Mouse (Mus musculus) testis, adult 2 months (tissue): ENCODE measurements around the gene Gnb1l.

Source experiments
- CTCF ChIP-seq: fragments of 200-500 bp; IDR thresholded peaks from 2 replicates; pipeline ENCODE4 v1.5.1; 2012; ENCODE audit warnings: low read depth, mild to moderate bottlenecking, inconsistent platforms, low read length, moderate library complexity; ENCODE audit not compliant: control insufficient read depth, insufficient read depth, insufficient replicate concordance
- POLR2A ChIP-seq: fragments of 200-500 bp; IDR thresholded peaks from 2 replicates; pipeline ENCODE4 v1.6.1; 2012; ENCODE audit warnings: low read depth, mild to moderate bottlenecking, inconsistent platforms, low read length, moderate library complexity; ENCODE audit not compliant: control insufficient read depth

- TF ChIP-seq CTCF = no peak
- TF ChIP-seq POLR2A = no peak
These were observed 107.2 kb downstream of the Gnb1l start for GRCm38 (mm10) chr16:18605705-18606104.
